Mouse (Mus musculus) activated CD4-positive, CD25-positive, alpha-beta regulatory T cell, adult 9 weeks (primary cell): ENCODE measurements around the gene Kank1. TPM values are rescaled to one million over a fixed set of nuclear protein-coding genes. Genes with fewer than 3 reads are reported as not detected.

Source experiments
- polyA plus RNA-seq: library from polyadenylated mRNA; unstranded; fragments of 100-300 nt; shearing (Covaris generic); gene quantifications from one replicate; pipeline ENCODE4 v1.2.1, GENCODE M21; 2017

The Kank1 gene
- polyA plus RNA-seq, result not detected

GRCm38 (mm10) chr19:25236596-25237491, at the start of gene Kank1:
Gene Kank1 (plus strand): TSS chr19:25236975.

Other genes starting within 250 kb of the Kank1 start
- gene Dock8, start 237.4 kb upstream of the Kank1 start, polyA plus RNA-seq, result 229 TPM